Mouse (Mus musculus) lung, postnatal 0 days (tissue): Measurements from ENCODE around the gene Gm19935. TPM values are rescaled to one million over a fixed set of nuclear protein-coding genes. Genes with fewer than 3 reads are reported as not detected.

ENCODE experiments used
- ATAC-seq: fragments of 200-750 bp; cut with Nextera tagmentation; 2 replicates; pipeline ENCODE4 v1.8.0; 2017; ENCODE audit warnings: moderate library complexity
- DNase-seq: peaks from one replicate; pipeline ENCODE4 v3.0.0-alpha.2; 2016; ENCODE audit warnings: low spot score
- H3K27ac ChIP-seq: fragments of 300-500 bp; sonication (generic); 2 replicates; pipeline ENCODE4 v1.5.1; 2014; ENCODE audit warnings: antibody characterized with exemption, mild to moderate bottlenecking, low read length, mixed read lengths
- H3K27me3 ChIP-seq: fragments of 300-500 bp; sonication (generic); replicated peaks from 2 replicates; pipeline ENCODE4 v1.6.1; 2014; ENCODE audit warnings: low read length, mixed read lengths; ENCODE audit not compliant: insufficient read depth
- H3K36me3 ChIP-seq: fragments of 300-500 bp; sonication (generic); 2 replicates; pipeline ENCODE4 v1.6.1; 2014; ENCODE audit warnings: low read length, mixed read lengths; ENCODE audit not compliant: insufficient read depth
- H3K4me1 ChIP-seq: fragments of 300-500 bp; sonication (generic); 2 replicates; pipeline ENCODE4 v1.6.1; 2014; ENCODE audit warnings: antibody characterized with exemption, low read depth, low read length, mixed read lengths; ENCODE audit not compliant: insufficient read depth
- H3K4me2 ChIP-seq: fragments of 300-500 bp; sonication (generic); replicated peaks from 2 replicates; pipeline ENCODE4 v1.6.1; 2014; ENCODE audit warnings: low read depth, mild to moderate bottlenecking, low read length, moderate library complexity, mixed read lengths
- H3K4me3 ChIP-seq: fragments of 300-500 bp; sonication (generic); 2 replicates; pipeline ENCODE4 v1.5.1; 2014; ENCODE audit warnings: low read depth, low read length
- H3K9ac ChIP-seq: fragments of 300-500 bp; sonication (generic); replicated peaks from 2 replicates; pipeline ENCODE4 v1.6.1; 2014; ENCODE audit warnings: low read depth, mild to moderate bottlenecking
- H3K9me3 ChIP-seq: fragments of 300-500 bp; sonication (generic); 2 replicates; pipeline ENCODE4 v1.6.1; 2016; ENCODE audit warnings: low read length, mixed read lengths
- CTCF ChIP-seq: IDR thresholded peaks from 2 replicates; pipeline ENCODE4 v1.5.1; 2016; ENCODE audit warnings: antibody characterized with exemption, mild to moderate bottlenecking
- EP300 ChIP-seq: IDR thresholded peaks from 2 replicates; pipeline ENCODE4 v1.6.1; 2016; ENCODE audit warnings: antibody characterized with exemption, mild to moderate bottlenecking, control low read depth
- WGBS: fragments of 180-500 bp; shearing (Covaris S2); extraction: QIAGEN DNeasy Blood & Tissue Kit; methylation state at CpG from one replicate; pipeline ENCODE4 v1.1.7; 2014; 5-methylcytosine and 5-hydroxymethylcytosine counted together
- polyA plus RNA-seq: library from polyadenylated mRNA; unstranded; fragments of >200 nt; fragmentation: Nextera tagmentation; extraction: Ambion mirVana; gene quantifications from 2 replicates; pipeline ENCODE4 v1.2.1, GENCODE M21; 2015

Gm19935 gene
- polyA plus RNA-seq, 1 experiment from 2014 or later = 9.9 TPM

- DNase-seq (peak; percentile 64), ATAC-seq (peak; percentile 89)
- no peaks in the 10 kb centered on the region; the same call in 1 of the 2 replicates for H3K4me1 ChIP-seq
- no peak overlapping the region for H3K4me3 ChIP-seq
- WGBS = 5% methylated on average over 10 of the region's 10 CpGs
- no peaks in the 10 kb centered on the region for H3K36me3 ChIP-seq
- H3K9me3 ChIP-seq = no peaks in the 10 kb centered on the region
- no peak overlapping the region for H3K9ac ChIP-seq
- H3K4me2 ChIP-seq = peak overlapping the region; percentile 27
- TF ChIP-seq CTCF (no peak), EP300 (peak; percentile 15; the same call in 1 of the 2 replicates)
- peak overlapping the region; percentile 20; the same call in 1 of the 2 replicates for H3K27ac ChIP-seq
- H3K27me3 ChIP-seq = no peaks in the 10 kb centered on the region
Measured at GRCm38 (mm10) chr8:90854671-90855161, 37.5 kb upstream of the Gm19935 start.

GRCm38 (mm10) chr8:90853971-90854670, 36.9 kb upstream of the Gm19935 start:
- ATAC-seq = peak; percentile 16
- no peak for TF ChIP-seq EP300
- TF ChIP-seq CTCF = no peak
- Histone ChIP-seq H3K27ac (peak overlapping the region; percentile 20; the same call in 1 of the 2 replicates), H3K4me2 (peak overlapping the region; percentile 27), H3K4me1 (no peaks in the 10 kb centered on the region; the same call in 1 of the 2 replicates), H3K9me3 (no peaks in the 10 kb centered on the region), H3K9ac (no peak overlapping the region), H3K4me3 (no peak overlapping the region), H3K36me3 (no peaks in the 10 kb centered on the region), H3K27me3 (no peaks in the 10 kb centered on the region)
- WGBS = 65% methylated on average over 9 of the region's 9 CpGs
- no peak for DNase-seq

GRCm38 (mm10) chr8:90851544-90851943, 34.4 kb upstream of the Gm19935 start:
- Histone ChIP-seq H3K27ac (no peak overlapping the region), H3K36me3 (no peaks in the 10 kb centered on the region), H3K27me3 (no peaks in the 10 kb centered on the region), H3K4me3 (no peak overlapping the region), H3K4me1 (no peaks in the 10 kb centered on the region; the same call in 1 of the 2 replicates), H3K9ac (no peak overlapping the region), H3K4me2 (no peak overlapping the region), H3K9me3 (no peaks in the 10 kb centered on the region)
- ATAC-seq = no peak
- TF ChIP-seq EP300 (no peak), CTCF (no peak)
- DNase-seq = no peak
- 64% methylated on average over 8 of the region's 8 CpGs for WGBS

- Histone ChIP-seq H3K4me3 (no peak overlapping the region), H3K27ac (no peak overlapping the region), H3K9me3 (no peaks in the 10 kb centered on the region), H3K27me3 (no peaks in the 10 kb centered on the region), H3K4me1 (no peaks in the 10 kb centered on the region; the same call in 1 of the 2 replicates), H3K9ac (no peak overlapping the region), H3K4me2 (no peak overlapping the region), H3K36me3 (no peaks in the 10 kb centered on the region)
- 67% methylated on average over 11 of the region's 11 CpGs for WGBS
- ATAC-seq = no peak
- DNase-seq = no peak
- TF ChIP-seq CTCF (no peak), EP300 (no peak)
Measured at GRCm38 (mm10) chr8:90849462-90850050, 32.4 kb upstream of the Gm19935 start.

- Histone ChIP-seq H3K27ac (no peak overlapping the region), H3K4me3 (no peak overlapping the region), H3K27me3 (no peaks in the 10 kb centered on the region), H3K4me1 (no peaks in the 10 kb centered on the region), H3K9me3 (no peaks in the 10 kb centered on the region), H3K36me3 (no peaks in the 10 kb centered on the region), H3K4me2 (no peak overlapping the region), H3K9ac (no peak overlapping the region)
- TF ChIP-seq CTCF (no peak), EP300 (no peak)
- WGBS = 79% methylated on average over 7 of the region's 7 CpGs
- ATAC-seq = no peak
- no peak for DNase-seq
Measured at GRCm38 (mm10) chr8:90847980-90848379, 30.8 kb upstream of the Gm19935 start.

- ATAC-seq = no peak
- Histone ChIP-seq H3K4me2 (no peak overlapping the region), H3K27ac (no peak overlapping the region), H3K9ac (no peak overlapping the region), H3K9me3 (no peaks in the 10 kb centered on the region), H3K36me3 (no peaks in the 10 kb centered on the region), H3K4me1 (peaks cover 3% of the 10 kb centered on the region; the same call in 1 of the 2 replicates), H3K4me3 (no peak overlapping the region), H3K27me3 (no peaks in the 10 kb centered on the region)
- DNase-seq = no peak
- TF ChIP-seq EP300 (no peak), CTCF (no peak)
- 63% methylated on average over 9 of the region's 9 CpGs for WGBS
Measured at GRCm38 (mm10) chr8:90844179-90844967, 27.2 kb upstream of the Gm19935 start.
